Mouse (Mus musculus): Measurements from ENCODE around the gene Arhgap42. TPM values are rescaled to one million over a fixed set of nuclear protein-coding genes. Genes with fewer than 3 reads are reported as not detected.

Arhgap42 gene
- 12.6 and 17.2 TPM in 2 replicates for polyA plus RNA-seq (2012; rRNA removed)

GRCm38 (mm10) chr9:9238438-9239391, at the start of gene Arhgap42:
Gene Arhgap42 (minus strand): TSS chr9:9239101.
- peak; percentile 84 for DNase-seq
- no peaks in the 10 kb centered on the region for H3K36me3 ChIP-seq (ENCODE audit: control insufficient read depth, insufficient read depth, low read length)
- H3K27me3 ChIP-seq (replicated peaks; ENCODE audit: control insufficient read depth, insufficient read depth, low read length): no peaks in the 10 kb centered on the region
- 1% methylated on average over 78 of the region's 78 CpGs for WGBS
- H3K4me3 ChIP-seq (ENCODE audit: insufficient read depth, low read depth, low read length): peak within 1 kb of the TSS; percentile 79
- H3K27ac ChIP-seq (ENCODE audit: insufficient read depth, low read depth, low read length): peak within 1 kb of the TSS; percentile 96
- peak; percentile 27 for TF ChIP-seq POLR2A (IDR thresholded peaks at IDR 0.05; ENCODE audit: low read depth, low read length)
- TF ChIP-seq CTCF (conservative IDR thresholded peaks at IDR 0.05; ENCODE audit: insufficient read depth, insufficient read length, low read depth, low read length): peak; percentile 52
- H3K4me1 ChIP-seq (ENCODE audit: control insufficient read depth, insufficient read depth, low read length): no peaks in the 10 kb centered on the region; the same call in 1 of the 2 replicates

- no peak for TF ChIP-seq CTCF (conservative IDR thresholded peaks at IDR 0.05; ENCODE audit: insufficient read depth, insufficient read length, low read depth, low read length)
- TF ChIP-seq POLR2A (IDR thresholded peaks at IDR 0.05; ENCODE audit: low read depth, low read length): no peak
These were observed 49.2 kb upstream of the Arhgap42 start for GRCm38 (mm10) chr9:9288140-9288539.

GRCm38 (mm10) chr9:9269305-9269704, 30.4 kb upstream of the Arhgap42 start:
- Histone ChIP-seq H3K27ac (ENCODE audit: insufficient read depth, low read depth, low read length) (no peak overlapping the region), H3K27me3 (replicated peaks; ENCODE audit: control insufficient read depth, insufficient read depth, low read length) (no peaks in the 10 kb centered on the region), H3K4me1 (ENCODE audit: control insufficient read depth, insufficient read depth, low read length) (no peaks in the 10 kb centered on the region), H3K4me3 (ENCODE audit: insufficient read depth, low read depth, low read length) (no peak overlapping the region), H3K36me3 (ENCODE audit: control insufficient read depth, insufficient read depth, low read length) (no peaks in the 10 kb centered on the region)
- WGBS: 30% methylated on average over 2 of the region's 2 CpGs
- TF ChIP-seq POLR2A (IDR thresholded peaks at IDR 0.05; ENCODE audit: low read depth, low read length) (no peak), CTCF (conservative IDR thresholded peaks at IDR 0.05; ENCODE audit: insufficient read depth, insufficient read length, low read depth, low read length) (no peak)
- DNase-seq: no peak

More at GRCm38 (mm10) chr9:9288140-9288539, 49.2 kb upstream of the Arhgap42 start:
- WGBS: 90% methylated on average over 2 of the region's 2 CpGs
- Histone ChIP-seq H3K27ac (ENCODE audit: insufficient read depth, low read depth, low read length) (no peak overlapping the region), H3K4me1 (ENCODE audit: control insufficient read depth, insufficient read depth, low read length) (no peaks in the 10 kb centered on the region), H3K27me3 (replicated peaks; ENCODE audit: control insufficient read depth, insufficient read depth, low read length) (no peaks in the 10 kb centered on the region), H3K4me3 (ENCODE audit: insufficient read depth, low read depth, low read length) (no peak overlapping the region), H3K36me3 (ENCODE audit: control insufficient read depth, insufficient read depth, low read length) (no peaks in the 10 kb centered on the region)
- no peak for DNase-seq

DNA sequence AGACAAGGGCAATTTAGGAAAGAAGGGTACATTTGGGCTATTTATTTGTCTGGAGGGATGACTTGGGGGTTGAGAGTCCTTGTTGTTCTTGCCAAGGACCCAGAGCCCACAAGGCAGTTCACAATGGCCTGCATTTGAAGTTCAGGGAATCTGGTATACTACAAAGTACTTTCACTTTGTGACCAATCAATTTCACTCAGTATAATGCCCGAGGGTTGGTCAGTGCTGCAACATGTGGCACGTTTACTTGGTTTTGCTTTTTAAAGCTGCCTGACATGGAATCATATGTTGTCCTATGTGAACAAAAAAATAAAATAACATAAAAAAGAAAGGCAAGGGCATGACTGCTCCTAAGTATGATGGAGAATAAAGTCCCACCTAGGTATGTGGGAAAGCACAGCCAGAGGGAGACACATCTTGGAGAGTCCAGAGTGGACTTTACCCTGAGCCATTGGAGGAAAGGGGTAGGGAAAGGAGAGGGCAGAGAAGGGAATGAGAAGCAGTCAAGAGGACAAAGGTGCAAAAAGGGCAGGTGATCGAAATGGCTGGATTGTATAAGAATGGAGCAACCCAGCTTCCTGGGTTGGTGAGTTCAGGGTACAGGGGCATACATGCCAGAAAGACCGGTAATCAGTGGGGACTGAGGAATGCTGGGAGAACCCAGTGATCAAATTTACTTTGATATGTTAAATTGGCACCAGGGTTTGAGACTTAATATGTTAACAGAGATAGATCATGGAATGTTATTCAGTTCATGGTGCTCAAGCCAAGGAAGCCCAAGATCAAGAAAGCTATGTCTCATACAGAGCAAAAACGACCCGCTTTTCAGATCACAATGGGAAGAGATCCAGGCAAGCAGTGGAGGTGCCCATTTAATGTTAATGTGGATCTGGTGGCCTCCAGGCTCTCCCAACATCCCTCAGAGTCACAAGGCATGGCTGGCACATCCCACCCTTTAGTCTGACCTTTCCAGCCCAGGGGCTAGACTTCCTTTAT, 29.0 kb upstream of the Arhgap42 start:
- H3K4me3 ChIP-seq (ENCODE audit: insufficient read depth, low read depth, low read length): no peak overlapping the region
- H3K4me1 ChIP-seq (ENCODE audit: control insufficient read depth, insufficient read depth, low read length): no peaks in the 10 kb centered on the region
- peak; percentile 20 for DNase-seq
- no peaks in the 10 kb centered on the region for H3K27me3 ChIP-seq (replicated peaks; ENCODE audit: control insufficient read depth, insufficient read depth, low read length)
- H3K36me3 ChIP-seq (ENCODE audit: control insufficient read depth, insufficient read depth, low read length): no peaks in the 10 kb centered on the region
- H3K27ac ChIP-seq (ENCODE audit: insufficient read depth, low read depth, low read length): no peak overlapping the region
- 71% methylated on average over 6 of the region's 6 CpGs for WGBS
- TF ChIP-seq POLR2A (IDR thresholded peaks at IDR 0.05; ENCODE audit: low read depth, low read length) (no peak), CTCF (conservative IDR thresholded peaks at IDR 0.05; ENCODE audit: insufficient read depth, insufficient read length, low read depth, low read length) (no peak)

GRCm38 (mm10) chr9:9263543-9263942, 24.6 kb upstream of the Arhgap42 start:
- no peak for DNase-seq
- no peaks in the 10 kb centered on the region for H3K36me3 ChIP-seq (ENCODE audit: control insufficient read depth, insufficient read depth, low read length)
- no peaks in the 10 kb centered on the region for H3K27me3 ChIP-seq (replicated peaks; ENCODE audit: control insufficient read depth, insufficient read depth, low read length)
- no peak overlapping the region for H3K27ac ChIP-seq (ENCODE audit: insufficient read depth, low read depth, low read length)
- TF ChIP-seq POLR2A (IDR thresholded peaks at IDR 0.05; ENCODE audit: low read depth, low read length) (no peak), CTCF (conservative IDR thresholded peaks at IDR 0.05; ENCODE audit: insufficient read depth, insufficient read length, low read depth, low read length) (no peak)
- no peaks in the 10 kb centered on the region for H3K4me1 ChIP-seq (ENCODE audit: control insufficient read depth, insufficient read depth, low read length)
- no peak overlapping the region for H3K4me3 ChIP-seq (ENCODE audit: insufficient read depth, low read depth, low read length)
- 44% methylated on average over 1 of the region's 1 CpGs for WGBS

- Histone ChIP-seq H3K4me1 (ENCODE audit: control insufficient read depth, insufficient read depth, low read length) (no peaks in the 10 kb centered on the region), H3K27me3 (replicated peaks; ENCODE audit: control insufficient read depth, insufficient read depth, low read length) (no peaks in the 10 kb centered on the region), H3K36me3 (ENCODE audit: control insufficient read depth, insufficient read depth, low read length) (no peaks in the 10 kb centered on the region), H3K27ac (ENCODE audit: insufficient read depth, low read depth, low read length) (no peak overlapping the region), H3K4me3 (ENCODE audit: insufficient read depth, low read depth, low read length) (no peak overlapping the region)
- TF ChIP-seq POLR2A (IDR thresholded peaks at IDR 0.05; ENCODE audit: low read depth, low read length) (no peak), CTCF (conservative IDR thresholded peaks at IDR 0.05; ENCODE audit: insufficient read depth, insufficient read length, low read depth, low read length) (no peak)
- DNase-seq: no peak
- 92% methylated on average over 2 of the region's 2 CpGs for WGBS
These were observed 23.6 kb upstream of the Arhgap42 start for GRCm38 (mm10) chr9:9262479-9262878.
